Mouse (Mus musculus) CH12.LX (cell line): ENCODE data around the gene Itgb3.

Experiments used
- MXI1 ChIP-seq: IDR thresholded peaks from 2 replicates; pipeline ENCODE4 v1.6.1; 2011; ENCODE audit warnings: mild to moderate bottlenecking, low read depth, low read length, improper control_type of control experiment
- POLR2A ChIP-seq: IDR thresholded peaks from 2 replicates; pipeline ENCODE4 v1.6.1; 2011; ENCODE audit warnings: low read depth, mild to moderate bottlenecking, improper control_type of control experiment, low read length
- POLR2AphosphoS2 ChIP-seq: IDR thresholded peaks from 2 replicates; pipeline ENCODE4 v1.6.1; 2011; ENCODE audit warnings: low read depth, low read length, improper control_type of control experiment
- SIN3A ChIP-seq: IDR thresholded peaks from 2 replicates; pipeline ENCODE4 v1.6.1; 2012; ENCODE audit warnings: low read length, improper control_type of control experiment, inconsistent platforms
- USF2 ChIP-seq: conservative IDR thresholded peaks from 2 replicates; pipeline ENCODE4 v1.6.1; 2011; ENCODE audit warnings: low read depth, low read length, improper control_type of control experiment
- ZC3H11A ChIP-seq: IDR thresholded peaks from 2 replicates; pipeline ENCODE4 v1.6.1; 2012; ENCODE audit warnings: low read depth, mild to moderate bottlenecking, inconsistent platforms, low read length, improper control_type of control experiment

GRCm38 (mm10) chr11:104558651-104559403 lies 49.0 kb upstream of the Itgb3 start:
- TF ChIP-seq ZC3H11A (no peak), MXI1 (no peak), SIN3A (no peak), POLR2A (no peak), POLR2AphosphoS2 (no peak), USF2 (no peak)
